Mouse (Mus musculus) naive thymus-derived CD4-positive, alpha-beta T cell, adult 2 months (primary cell): ENCODE results near the gene Igfals.

Experiments used
- DNase-seq: peaks from one replicate; pipeline ENCODE4 v3.0.0-alpha.2; 2011; ENCODE audit warnings: low read depth

The Igfals gene

DNA sequence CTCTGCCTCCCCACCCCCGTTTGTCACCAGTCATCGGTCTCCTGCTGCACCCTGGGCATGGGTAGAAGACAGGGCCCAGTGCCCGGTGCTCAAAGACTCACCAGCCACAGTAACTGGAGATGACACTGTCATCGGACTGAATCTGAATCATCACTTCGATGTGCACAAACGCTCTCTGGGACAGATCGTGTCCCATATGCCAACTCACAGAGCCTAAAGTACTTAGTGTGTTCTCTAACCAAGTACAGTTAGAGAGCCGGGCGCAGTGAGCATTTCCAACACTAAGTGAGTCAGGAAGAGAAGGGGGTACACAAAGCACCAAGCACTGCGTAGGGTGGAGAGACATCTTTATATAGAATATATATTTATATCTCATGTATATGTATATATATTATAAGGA lies 2.1 kb downstream of the Igfals start:
- DNase-seq = no peak

GRCm38 (mm10) chr17:24873695-24874404 lies 8.1 kb downstream of the Igfals start:
- DNase-seq = no peak

GRCm38 (mm10) chr17:24874405-24874745 lies 8.6 kb downstream of the Igfals start:
- DNase-seq = no peak

DNA sequence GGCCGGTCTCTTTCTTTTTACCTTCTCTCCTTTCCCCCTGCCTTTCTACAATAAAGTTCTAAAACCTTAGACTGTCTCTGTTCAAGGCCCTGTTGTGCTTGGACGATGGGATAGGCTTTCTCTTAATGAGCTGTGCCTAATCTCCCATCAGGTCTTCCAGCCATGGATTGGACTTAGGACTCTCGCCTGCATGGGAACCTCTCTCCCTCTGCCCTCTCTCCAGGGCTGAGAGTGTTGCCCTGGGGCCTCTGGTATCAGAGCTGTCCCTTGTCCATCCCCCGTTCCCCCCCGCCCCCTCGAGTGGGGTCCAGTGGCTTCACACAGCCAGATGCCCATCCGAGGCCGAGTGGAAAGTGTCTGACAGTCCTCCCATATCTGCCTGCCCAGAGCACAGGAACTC lies 9.2 kb downstream of the Igfals start:
- no peak for DNase-seq

DNA sequence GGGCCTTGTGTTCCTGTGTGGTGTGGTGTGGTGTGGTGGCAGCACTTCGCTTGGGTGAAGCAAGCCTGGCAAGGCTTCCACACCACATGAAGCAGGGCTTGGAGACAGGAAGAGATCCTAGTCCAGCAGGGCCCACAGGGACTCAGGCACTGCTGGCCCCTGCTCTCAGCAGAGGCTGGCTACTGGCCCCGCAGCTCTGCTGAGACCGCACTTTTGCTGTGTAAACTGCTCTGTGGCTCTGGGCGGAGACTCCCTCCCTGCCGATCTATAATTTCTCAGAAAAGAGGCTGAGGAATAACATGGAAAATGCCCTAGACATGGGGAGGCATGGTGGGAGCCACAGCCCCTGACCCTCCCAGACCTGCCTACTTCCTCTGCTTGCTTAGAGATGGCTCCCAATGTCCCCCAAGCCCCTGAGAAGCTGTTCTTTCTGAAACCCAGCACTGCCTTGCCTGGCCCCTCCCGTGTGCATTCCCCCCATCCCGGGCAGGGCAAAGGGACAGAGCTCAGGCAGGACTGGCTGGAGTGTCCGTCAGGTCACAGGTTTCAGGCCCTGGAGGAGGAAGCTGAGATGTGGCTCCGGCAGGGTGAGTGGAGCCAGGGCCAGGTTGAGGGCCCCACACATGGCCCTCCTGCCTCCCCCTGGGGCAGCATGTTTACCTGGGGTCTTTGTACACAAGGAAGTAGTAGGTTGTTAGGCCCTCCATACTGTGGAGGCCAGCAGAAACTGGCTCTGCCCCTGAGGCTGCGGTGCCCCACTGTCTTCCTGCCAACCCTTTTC lies 11.7 kb downstream of the Igfals start:
- no peak for DNase-seq

DNA sequence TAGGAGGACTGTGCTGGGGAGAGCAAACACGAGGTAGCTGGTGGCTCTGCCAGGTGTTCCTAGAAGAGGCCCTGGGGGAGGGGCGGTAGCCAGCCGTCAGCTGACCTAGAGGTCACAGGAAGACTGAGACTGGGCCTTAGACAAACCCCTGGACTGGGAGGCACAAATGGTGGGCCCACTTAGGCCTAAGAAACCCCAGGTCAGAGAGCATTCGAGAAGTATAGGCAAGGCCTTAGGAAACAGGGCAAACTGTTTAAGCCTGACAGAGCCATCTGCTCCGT lies 12.3 kb downstream of the Igfals start:
- DNase-seq = no peak

- no peak for DNase-seq
Observed at GRCm38 (mm10) chr17:24878531-24878930, 12.7 kb downstream of the Igfals start.

DNA sequence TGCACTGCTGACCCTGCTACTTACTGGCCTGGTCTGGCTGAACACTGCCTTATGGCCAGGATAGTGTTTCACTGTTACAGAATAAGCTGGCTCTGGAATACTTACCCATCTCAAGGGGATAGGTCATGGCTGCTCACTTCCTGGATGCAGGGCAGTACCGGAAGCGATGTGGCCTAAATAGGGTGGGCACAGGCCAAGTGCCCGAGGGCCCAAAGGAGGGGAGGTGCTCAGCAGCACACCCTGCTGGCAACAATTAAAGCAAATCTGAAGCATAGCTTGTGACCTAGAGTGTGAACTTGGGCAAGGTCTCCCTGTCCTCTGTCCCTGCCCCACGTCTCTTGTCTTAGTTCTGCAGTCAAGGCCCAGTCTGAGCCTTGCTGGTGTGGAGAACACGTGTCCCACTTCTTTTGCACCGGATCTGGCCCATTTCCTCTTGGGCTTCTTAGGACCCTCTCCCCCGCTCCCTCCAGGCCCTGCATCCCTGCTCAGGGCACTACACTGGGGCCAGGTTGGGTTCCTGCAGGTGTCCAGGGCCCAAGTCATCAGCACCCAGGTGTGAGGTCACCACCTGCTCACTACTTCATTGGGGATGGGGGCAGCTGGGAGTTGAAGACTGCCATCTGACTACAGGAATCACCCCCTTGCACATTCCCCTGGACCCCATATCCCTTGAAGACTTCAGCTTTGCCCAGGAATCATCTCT lies 16.1 kb downstream of the Igfals start:
- DNase-seq = peak; percentile 50

- no peak for DNase-seq
Observed at GRCm38 (mm10) chr17:24884391-24884790, 18.6 kb downstream of the Igfals start.

- DNase-seq = no peak
Observed at GRCm38 (mm10) chr17:24885356-24886133, 19.7 kb downstream of the Igfals start.

DNA sequence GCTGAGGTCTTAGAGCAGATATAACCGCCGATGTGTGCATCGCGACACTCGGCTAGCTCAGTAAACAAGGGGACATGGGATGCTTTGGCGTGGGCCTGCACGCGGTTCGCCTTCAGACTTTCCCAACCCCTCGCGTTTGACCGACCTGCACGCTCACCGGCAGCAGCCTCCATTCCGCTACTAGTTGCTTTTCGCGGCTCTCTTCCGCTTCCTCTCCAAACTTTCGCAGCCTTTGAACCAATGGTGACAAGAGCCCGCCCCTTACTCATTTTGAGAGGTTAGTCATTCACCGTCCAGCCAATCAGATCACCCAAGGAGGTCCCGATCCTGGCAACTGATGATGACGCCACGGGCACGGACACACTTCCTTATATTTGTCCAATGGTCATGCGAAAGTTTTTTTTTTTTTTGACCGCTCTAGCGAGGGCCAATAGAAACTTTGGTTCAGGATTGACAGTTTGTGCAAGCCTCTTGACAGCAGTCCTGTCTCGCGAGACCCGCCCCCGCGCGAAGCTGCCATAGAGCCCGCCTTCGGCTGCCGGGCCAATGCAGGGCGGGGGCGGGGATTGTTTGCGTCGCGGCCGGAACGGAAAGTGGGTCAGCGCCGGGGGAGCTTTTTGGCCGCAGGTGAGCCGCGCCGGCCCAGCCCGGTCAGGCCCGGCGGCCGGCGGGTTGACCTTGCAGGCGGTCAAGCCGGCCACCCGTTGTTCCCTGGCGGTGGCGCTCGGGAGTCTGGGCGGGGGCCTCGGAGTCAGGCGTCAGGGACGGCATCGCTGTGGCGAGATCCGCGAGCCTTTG lies 20.5 kb downstream of the Igfals start, which contains the start of the genes Nubp2 and Spsb3:
Gene Nubp2 (minus strand): TSS at position 216 of the 798 bp plus-strand sequence.
Gene Spsb3 (plus strand): TSS at position 510 of the 798 bp plus-strand sequence.
- DNase-seq = peak; percentile 98

GRCm38 (mm10) chr17:24886932-24887271 lies 21.1 kb downstream of the Igfals start:
- no peak for DNase-seq

DNA sequence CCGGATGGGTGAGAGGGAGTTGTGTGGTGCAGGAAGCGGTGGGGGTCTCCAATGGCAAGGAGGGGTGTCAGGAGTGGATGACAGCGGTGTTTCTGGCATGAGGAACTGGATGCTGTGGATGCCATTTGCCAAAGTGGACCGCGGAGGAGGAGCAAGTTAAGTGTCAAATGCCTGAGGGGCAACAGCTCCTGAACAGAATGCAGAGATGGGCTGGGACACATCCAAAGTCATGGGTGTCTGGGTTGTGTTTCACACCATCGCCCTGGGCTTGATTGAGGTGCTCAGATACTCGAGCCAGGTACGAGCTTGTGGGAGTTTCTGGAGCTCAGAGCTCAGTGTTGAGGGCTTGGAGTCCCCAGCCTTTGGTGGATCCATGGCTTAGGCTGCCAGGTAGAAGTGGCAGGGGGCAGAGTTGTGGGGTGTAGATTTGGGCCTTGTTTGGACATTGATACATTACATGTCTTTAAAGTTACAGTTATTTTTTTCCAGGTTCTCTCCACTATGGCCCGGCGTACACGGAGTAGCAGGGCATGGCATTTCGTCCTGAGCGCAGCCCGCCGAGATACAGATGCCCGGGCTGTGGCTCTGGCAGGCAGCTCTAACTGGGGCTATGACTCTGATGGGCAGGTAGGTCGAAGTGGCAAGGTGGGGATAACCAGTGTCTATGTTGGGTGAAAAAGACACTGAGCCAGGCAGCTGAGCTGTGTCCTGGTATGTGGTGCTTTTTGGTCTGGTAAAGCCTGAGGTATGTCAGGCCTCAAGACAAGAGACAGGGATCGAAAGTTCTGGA lies 21.7 kb downstream of the Igfals start:
- DNase-seq = no peak

DNA sequence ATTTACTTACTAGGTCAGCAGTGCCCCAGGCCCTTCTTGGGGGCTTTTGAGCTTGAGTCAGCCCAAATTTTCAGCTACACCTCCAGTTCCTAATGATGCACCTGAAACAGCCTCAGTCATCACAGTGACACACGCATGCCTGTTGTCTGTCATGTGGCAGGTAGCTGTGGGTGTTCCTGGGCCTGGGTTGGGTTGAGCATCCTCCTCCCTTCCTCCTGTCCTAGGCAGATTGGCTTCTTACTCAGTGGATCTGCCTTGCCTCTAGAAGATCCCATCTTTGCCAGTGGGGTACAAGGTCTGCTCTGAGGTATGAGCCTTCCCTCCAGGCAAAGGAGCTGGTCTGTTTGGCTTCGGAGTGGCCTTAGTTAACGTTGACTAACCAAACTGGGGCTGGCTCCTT lies 23.1 kb downstream of the Igfals start:
- DNase-seq = no peak

DNA sequence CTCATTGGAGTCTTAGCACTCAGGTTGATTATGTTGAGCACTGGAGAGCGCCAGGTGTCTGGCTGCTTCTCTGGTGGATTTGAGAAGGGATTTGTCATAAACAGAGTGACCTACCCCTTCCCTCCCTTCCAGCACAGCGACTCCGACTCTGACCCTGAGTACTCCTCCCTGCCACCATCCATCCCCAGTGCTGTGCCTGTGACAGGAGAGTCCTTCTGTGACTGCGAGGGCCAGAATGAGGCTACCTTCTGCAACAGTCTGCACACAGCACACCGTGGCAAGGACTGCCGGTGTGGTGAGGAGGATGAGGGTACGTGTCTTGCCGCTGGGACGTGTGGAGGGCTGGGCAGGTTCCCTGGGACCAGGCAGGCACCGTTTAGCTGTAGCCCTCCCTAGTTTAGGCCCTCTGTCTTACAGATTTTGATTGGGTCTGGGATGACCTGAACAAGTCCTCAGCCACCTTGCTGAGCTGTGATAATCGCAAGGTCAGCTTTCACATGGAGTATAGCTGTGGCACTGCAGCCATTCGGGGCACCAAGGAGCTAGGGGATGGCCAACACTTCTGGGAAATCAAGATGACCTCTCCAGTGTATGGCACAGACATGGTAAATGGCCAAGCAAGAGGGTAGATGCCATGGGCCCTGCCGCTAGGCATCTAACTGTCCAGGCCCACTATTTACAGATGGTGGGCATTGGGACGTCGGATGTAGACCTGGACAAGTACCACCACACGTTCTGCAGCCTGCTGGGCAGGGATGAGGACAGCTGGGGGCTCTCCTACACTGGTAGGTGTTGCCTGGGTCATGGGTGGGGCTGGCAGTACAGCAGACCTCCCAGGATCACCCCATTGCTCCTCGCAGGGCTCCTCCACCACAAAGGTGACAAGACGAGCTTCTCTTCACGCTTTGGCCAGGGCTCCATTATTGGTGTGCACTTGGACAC lies 24.6 kb downstream of the Igfals start:
- DNase-seq = no peak

DNA sequence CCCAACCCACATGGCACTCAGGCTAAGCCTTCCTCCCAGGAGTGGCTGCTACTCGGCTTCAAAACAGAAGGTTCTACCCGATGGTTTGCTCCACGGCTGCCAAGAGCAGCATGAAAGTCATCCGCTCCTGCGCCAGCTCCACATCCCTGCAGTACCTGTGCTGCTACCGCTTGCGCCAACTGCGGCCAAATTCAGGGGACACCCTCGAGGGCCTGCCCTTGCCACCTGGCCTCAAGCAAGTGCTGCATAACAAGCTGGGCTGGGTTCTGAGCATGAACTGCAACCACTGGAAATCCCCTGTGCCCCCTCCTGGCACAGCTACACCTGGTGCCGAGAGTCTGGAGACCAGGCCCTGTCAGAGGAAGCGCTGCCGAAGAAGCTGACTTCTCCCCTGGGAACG lies 25.5 kb downstream of the Igfals start:
- no peak for DNase-seq

GRCm38 (mm10) chr17:24892785-24893184 lies 27.0 kb downstream of the Igfals start:
- no peak for DNase-seq

DNA sequence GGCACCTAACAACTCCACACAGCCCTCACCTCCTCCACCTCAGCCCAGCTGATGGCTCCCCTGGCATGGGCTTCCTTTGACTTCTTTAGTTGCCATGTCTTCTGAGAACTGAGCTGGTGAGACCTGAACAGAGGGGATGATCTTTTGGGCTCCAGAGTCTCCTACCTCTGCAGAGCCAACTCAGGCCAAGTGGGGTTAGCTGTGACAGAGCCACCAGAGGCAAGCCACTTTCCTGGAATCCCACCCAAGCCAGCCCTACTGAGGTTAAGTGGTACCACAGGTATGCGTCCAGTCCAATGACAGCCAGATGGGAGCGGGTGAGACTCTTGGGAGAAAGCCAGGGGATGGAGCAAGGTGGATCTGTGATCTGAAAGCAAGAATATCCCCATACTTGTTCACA lies 27.5 kb downstream of the Igfals start:
- DNase-seq = no peak
